Mouse (Mus musculus): ENCODE data around the gene Gemin6. TPM values are rescaled to one million over a fixed set of nuclear protein-coding genes. Genes with fewer than 3 reads are reported as not detected.
"Not testable (repeated sequence)": the region's sequence is repeated elsewhere in the genome, so short reads cannot be mapped to it uniquely, and the experiment has no call there.

Gemin6 gene
- polyA plus RNA-seq, 1 experiment from 2014 or later = 42.2 TPM

DNA sequence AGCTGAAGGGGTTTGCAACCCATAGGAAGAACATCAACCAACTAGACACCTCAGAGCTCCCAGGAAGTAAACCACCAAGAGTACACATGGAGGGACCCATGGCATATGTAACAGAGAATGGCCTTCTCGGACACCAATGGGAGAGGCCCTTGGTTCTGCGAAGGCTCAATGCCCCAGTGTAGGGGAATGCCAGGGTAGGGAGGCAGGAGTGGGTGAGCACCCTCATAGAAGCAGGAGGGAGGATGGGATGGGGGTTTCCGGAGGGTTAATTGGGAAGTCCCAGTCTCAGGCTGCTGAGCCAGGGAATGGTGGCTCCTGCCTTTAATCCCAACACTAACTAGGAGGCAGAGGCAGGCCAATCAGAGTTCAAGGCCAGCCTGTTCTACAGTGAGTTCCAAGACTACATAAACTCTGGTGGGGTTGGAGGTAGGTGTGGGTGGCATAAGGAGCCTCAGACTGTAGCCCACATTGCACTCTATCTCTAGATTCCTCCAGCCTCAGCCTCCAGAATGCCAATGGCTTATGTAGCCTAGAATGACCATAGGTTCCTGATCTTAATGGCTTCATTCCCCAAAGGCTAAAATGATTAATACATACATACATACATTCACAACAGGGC, 25.0 kb upstream of the Gemin6 start:
- H3K36me3 ChIP-seq (ENCODE audit: control insufficient read depth, insufficient read depth, low read length) = peaks cover 20% of the 10 kb centered on the region
- ATAC-seq (ENCODE audit: low FRiP score) (peak; percentile 60), DNase-seq (ENCODE audit: low spot score, missing footprints) (no peak)

DNA sequence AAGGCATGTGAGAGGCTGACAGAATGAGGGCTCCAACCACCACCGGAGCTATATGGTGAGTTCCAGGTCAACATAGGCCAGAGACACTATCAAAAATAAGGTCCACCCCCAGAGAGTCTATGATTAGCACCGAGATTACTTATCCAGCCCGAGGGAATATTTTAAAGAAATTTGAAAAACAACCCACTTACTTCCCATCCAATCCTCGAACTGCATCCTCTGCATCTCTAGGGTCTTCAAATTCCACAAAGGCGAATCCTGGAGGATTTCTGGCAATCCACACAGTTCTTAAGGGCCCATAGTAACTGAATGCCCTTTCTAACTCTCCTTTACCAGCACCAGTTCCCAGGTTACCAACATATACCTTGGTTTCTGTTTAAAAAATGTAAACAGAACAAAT, 18.6 kb upstream of the Gemin6 start:
- ATAC-seq (ENCODE audit: low FRiP score) = no peak
- H3K27ac ChIP-seq (ENCODE audit: low read depth, low read length) = no peak overlapping the region

More for the DNA sequence above, 25.0 kb upstream of the Gemin6 start:
- H3K27ac ChIP-seq (ENCODE audit: low read depth, low read length) = no peak overlapping the region
- no peaks in the 10 kb centered on the region for H3K9me3 ChIP-seq (ENCODE audit: control insufficient read depth, low read length)
- no peaks in the 10 kb centered on the region for H3K4me1 ChIP-seq (ENCODE audit: control insufficient read depth, insufficient read depth, low read length)
- H3K27me3 ChIP-seq (ENCODE audit: control insufficient read depth, insufficient read depth, low read length) = no peaks in the 10 kb centered on the region
- WGBS = 93% methylated on average over 3 of the region's 3 CpGs
- no peak overlapping the region for H3K9ac ChIP-seq (ENCODE audit: low read length)
- no peak overlapping the region for H3K4me2 ChIP-seq
- no peak overlapping the region for H3K4me3 ChIP-seq (ENCODE audit: low read depth, low read length)

DNA sequence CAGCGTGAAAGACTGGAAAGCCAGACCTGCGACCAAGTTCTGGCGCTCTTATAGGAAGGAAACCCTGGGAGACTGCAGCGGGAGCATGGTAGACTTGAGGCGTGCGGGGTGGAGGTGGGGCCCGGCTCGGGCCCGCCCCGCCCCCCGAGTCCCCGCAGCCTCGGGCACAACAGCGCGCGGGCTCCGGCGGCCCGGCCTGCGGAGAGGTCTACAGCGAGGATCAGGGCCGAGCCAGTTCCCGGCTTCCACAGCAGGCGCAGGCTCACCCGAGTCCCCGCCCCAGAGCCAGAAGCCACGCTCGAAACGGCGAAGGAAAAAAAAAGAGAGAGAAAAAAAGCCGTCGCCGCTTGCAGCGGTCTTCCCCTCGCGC, 18.0 kb upstream of the Gemin6 start:
- DNase-seq (ENCODE audit: low spot score, missing footprints) (no peak), ATAC-seq (ENCODE audit: low FRiP score) (peak; percentile 67)
- peaks cover 4% of the 10 kb centered on the region for H3K4me1 ChIP-seq (ENCODE audit: control insufficient read depth, insufficient read depth, low read length)
- H3K27me3 ChIP-seq (ENCODE audit: control insufficient read depth, insufficient read depth, low read length) = no peaks in the 10 kb centered on the region
- H3K4me2 ChIP-seq = peak overlapping the region; percentile 80
- whole genome bisulfite sequencing = under 1% methylated on average over 36 of the region's 36 CpGs
- H3K9me3 ChIP-seq (ENCODE audit: control insufficient read depth, low read length) = no peaks in the 10 kb centered on the region
- peak overlapping the region; percentile 97 for H3K27ac ChIP-seq (ENCODE audit: low read depth, low read length)
- peak overlapping the region; percentile 99 for H3K9ac ChIP-seq (ENCODE audit: low read length)
- H3K4me3 ChIP-seq (ENCODE audit: low read depth, low read length) = peak overlapping the region; percentile 96
- peaks cover 18% of the 10 kb centered on the region for H3K36me3 ChIP-seq (ENCODE audit: control insufficient read depth, insufficient read depth, low read length)

More for the DNA sequence above, 18.6 kb upstream of the Gemin6 start:
- peaks cover 4% of the 10 kb centered on the region for H3K4me1 ChIP-seq (ENCODE audit: control insufficient read depth, insufficient read depth, low read length)
- WGBS = 45% methylated on average over 5 of the region's 5 CpGs
- no peaks in the 10 kb centered on the region for H3K27me3 ChIP-seq (ENCODE audit: control insufficient read depth, insufficient read depth, low read length)
- peak overlapping the region; percentile 99 for H3K9ac ChIP-seq (ENCODE audit: low read length)
- DNase-seq (ENCODE audit: low spot score, missing footprints) = no peak
- H3K36me3 ChIP-seq (ENCODE audit: control insufficient read depth, insufficient read depth, low read length) = peaks cover 18% of the 10 kb centered on the region
- peak overlapping the region; percentile 96 for H3K4me3 ChIP-seq (ENCODE audit: low read depth, low read length)
- no peaks in the 10 kb centered on the region for H3K9me3 ChIP-seq (ENCODE audit: control insufficient read depth, low read length)
- H3K4me2 ChIP-seq = peak overlapping the region; percentile 80

DNA sequence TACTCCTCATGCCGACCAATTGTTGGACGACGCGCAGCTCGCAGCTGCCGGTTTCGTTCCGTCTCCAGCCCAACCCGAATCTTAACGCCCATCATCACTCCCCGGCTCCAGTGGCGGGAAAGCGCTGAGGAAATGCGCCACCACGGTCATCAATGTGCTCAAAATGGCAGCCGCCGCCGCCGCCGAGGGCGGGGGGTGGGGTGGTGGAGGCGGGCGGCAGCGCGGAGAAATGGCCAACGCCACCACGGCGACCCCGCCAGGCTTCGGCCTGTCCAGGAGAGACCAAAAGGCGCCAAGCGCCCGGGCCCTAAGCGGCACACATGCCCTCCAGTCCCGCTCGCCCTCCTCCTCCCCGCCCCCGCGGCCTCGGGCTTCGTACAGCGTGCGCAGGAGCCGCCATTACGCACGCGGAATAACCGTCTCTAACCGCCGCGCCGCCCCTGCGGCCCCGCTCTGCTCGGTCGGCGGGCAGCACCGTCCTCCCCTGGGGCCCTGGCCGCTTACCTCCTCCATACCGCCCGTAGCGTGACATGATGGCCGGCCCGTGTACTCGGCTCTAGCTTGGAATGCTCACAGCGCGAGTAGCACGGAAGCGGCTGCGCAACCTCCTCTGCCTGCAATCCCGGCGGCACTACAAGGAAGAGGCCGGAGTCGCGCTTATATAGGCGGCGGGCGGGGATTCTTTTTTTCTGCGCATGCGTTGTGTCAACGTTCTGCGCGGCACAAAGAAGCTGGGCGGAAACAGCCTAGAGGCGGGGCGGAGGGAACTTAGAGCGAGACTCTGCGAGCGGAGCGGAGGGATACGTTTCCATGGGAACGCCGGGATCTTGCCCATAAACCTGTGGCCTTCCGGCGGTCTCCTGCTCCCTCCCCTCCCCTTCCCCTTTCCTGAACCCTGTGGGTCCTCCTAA, 17.3 kb upstream of the Gemin6 start, which contains the start of the genes Srsf7 and Ttc39d:
Gene Srsf7 (minus strand): TSS at position 637 of the 911 bp plus-strand sequence.
Gene Ttc39d (plus strand): TSS at position 790 of the 911 bp plus-strand sequence.
- ATAC-seq (ENCODE audit: low FRiP score) = peak; percentile 92
- under 1% methylated on average over 86 of the region's 95 CpGs for WGBS

DNA sequence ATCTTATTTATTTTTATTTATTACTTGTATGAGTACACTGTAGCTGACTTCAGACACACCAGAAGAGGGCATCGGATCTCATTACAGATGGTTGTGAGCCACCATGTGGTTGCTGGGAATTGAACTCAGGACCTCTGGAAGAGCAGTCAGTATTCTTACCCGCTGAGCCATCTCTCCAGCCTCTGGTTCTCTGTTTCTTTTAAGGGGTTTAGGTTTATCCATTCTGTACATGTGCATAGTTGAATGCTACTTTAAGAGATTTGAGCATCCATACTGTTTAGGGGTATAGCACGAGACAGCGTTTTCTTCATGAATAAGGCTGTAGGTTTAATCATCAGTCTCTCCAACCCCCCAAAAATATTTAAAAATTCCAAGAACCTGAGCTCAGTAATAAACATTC, 10.2 kb upstream of the Gemin6 start:
- ATAC-seq (ENCODE audit: low FRiP score); DNase-seq (ENCODE audit: low spot score, missing footprints); H3K4me2 ChIP-seq; H3K9ac ChIP-seq (ENCODE audit: low read length); H3K27me3 ChIP-seq (ENCODE audit: control insufficient read depth, insufficient read depth, low read length); H3K27ac ChIP-seq (ENCODE audit: low read depth, low read length); H3K9me3 ChIP-seq (ENCODE audit: control insufficient read depth, low read length); H3K4me1 ChIP-seq (ENCODE audit: control insufficient read depth, insufficient read depth, low read length); H3K36me3 ChIP-seq (ENCODE audit: control insufficient read depth, insufficient read depth, low read length); H3K4me3 ChIP-seq (ENCODE audit: low read depth, low read length): not testable (repeated sequence)
- 89% methylated on average over 4 of the region's 4 CpGs for WGBS

More for the DNA sequence above, 17.3 kb upstream of the Gemin6 start, which contains the start of the genes Srsf7 and Ttc39d:
- peak; percentile 100 for DNase-seq (ENCODE audit: low spot score, missing footprints)
- Histone ChIP-seq H3K9me3 (ENCODE audit: control insufficient read depth, low read length) (no peaks in the 10 kb centered on the region), H3K4me3 (ENCODE audit: low read depth, low read length) (peak within 1 kb of the TSS; percentile 96), H3K4me2 (peak within 1 kb of the TSS; percentile 80), H3K4me1 (ENCODE audit: control insufficient read depth, insufficient read depth, low read length) (peaks cover 4% of the 10 kb centered on the region), H3K9ac (ENCODE audit: low read length) (peak within 1 kb of the TSS; percentile 99), H3K36me3 (ENCODE audit: control insufficient read depth, insufficient read depth, low read length) (peaks cover 14% of the 10 kb centered on the region), H3K27ac (ENCODE audit: low read depth, low read length) (peak within 1 kb of the TSS; percentile 97), H3K27me3 (ENCODE audit: control insufficient read depth, insufficient read depth, low read length) (no peaks in the 10 kb centered on the region)

DNA sequence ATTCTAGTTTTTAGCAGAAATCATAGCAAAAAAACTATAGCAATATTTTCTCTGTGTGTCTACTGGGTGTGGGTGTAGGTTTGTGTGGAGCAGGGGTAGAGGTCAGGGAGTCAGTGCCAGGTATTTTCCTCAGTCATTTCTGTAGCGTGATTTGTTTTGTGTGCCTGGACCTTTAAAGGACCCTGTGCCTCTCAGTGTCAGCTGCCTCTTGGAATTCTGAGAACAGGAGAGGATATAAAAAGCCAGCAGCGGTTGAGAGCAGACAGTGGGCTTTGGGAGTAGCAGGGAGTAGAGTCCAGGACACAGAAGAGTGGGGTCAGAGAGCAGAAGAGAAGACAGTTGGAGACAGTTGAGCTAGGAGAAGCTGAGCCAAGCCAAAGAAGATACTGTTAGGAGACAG, 4.1 kb upstream of the Gemin6 start:
- H3K36me3 ChIP-seq (ENCODE audit: control insufficient read depth, insufficient read depth, low read length) = no peaks in the 10 kb centered on the region
- no peaks in the 10 kb centered on the region for H3K27me3 ChIP-seq (ENCODE audit: control insufficient read depth, insufficient read depth, low read length)
- no peak overlapping the region for H3K4me2 ChIP-seq
- no peak for DNase-seq (ENCODE audit: low spot score, missing footprints)
- no peaks in the 10 kb centered on the region for H3K9me3 ChIP-seq (ENCODE audit: control insufficient read depth, low read length)
- ATAC-seq (ENCODE audit: low FRiP score) = no peak
- H3K27ac ChIP-seq (ENCODE audit: low read depth, low read length) = no peak overlapping the region
- no peak overlapping the region for H3K9ac ChIP-seq (ENCODE audit: low read length)
- H3K4me3 ChIP-seq (ENCODE audit: low read depth, low read length) = no peak overlapping the region
- peaks cover 4% of the 10 kb centered on the region for H3K4me1 ChIP-seq (ENCODE audit: control insufficient read depth, insufficient read depth, low read length)
- 81% methylated on average over 2 of the region's 2 CpGs for WGBS

DNA sequence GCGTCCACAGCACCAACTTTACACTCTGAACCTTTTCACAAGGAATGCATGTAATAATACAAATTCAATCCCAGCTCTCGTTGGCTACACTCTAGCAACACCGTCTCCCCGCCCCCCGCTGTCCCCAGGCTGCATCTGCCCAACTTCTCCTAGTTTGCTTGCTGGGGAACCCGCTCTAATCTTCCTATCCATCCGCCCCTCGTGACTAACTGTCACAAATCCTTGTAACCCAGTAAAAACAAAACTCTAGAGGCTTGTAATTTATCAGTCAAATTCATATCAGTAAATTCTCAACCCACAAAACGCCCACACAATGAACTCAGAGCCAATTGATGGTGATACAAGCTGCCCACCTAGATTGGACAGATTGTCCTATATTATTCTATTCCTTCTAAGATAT, 3.0 kb upstream of the Gemin6 start:
- Histone ChIP-seq H3K9ac (ENCODE audit: low read length) (no peak overlapping the region), H3K9me3 (ENCODE audit: control insufficient read depth, low read length) (no peaks in the 10 kb centered on the region), H3K36me3 (ENCODE audit: control insufficient read depth, insufficient read depth, low read length) (no peaks in the 10 kb centered on the region), H3K27ac (ENCODE audit: low read depth, low read length) (no peak overlapping the region), H3K4me2 (no peak overlapping the region), H3K27me3 (ENCODE audit: control insufficient read depth, insufficient read depth, low read length) (no peaks in the 10 kb centered on the region), H3K4me1 (ENCODE audit: control insufficient read depth, insufficient read depth, low read length) (peaks cover 4% of the 10 kb centered on the region), H3K4me3 (ENCODE audit: low read depth, low read length) (no peak overlapping the region)
- DNase-seq (ENCODE audit: low spot score, missing footprints) (no peak), ATAC-seq (ENCODE audit: low FRiP score) (no peak)
- WGBS = 68% methylated on average over 9 of the region's 9 CpGs

DNA sequence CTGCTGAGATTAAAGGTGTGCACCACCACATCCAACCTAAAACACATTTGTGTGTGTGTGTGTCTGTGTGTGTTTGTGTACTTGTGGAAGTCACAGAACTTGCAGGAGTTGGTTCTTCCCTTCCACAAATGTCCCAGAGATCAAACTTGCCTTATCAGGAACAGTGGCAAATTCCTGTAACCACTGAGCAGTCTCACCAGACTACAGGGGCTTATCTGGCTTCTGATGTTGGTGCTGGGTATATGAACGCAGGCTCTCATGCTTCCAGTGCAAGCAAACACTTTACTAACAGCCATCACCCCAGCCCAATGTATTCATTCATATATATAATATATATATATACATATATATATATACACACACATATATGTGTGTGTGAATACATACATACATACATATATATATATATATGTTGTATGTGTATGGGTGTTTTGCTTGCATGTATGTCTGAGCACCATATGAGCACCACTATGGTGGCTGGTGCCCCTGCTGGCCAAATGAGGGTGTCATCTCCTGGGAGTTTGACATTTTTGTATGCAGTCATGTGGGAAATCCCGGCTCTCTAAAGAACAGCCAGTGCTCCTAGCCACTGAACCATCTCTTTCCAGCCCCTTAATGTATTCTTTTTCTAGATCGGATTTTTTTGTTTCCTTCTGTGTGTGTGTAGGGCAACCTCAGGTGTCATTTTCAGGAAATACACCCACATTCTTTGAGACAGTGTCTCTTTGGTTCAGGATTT, 2.2 kb upstream of the Gemin6 start:
- ATAC-seq (ENCODE audit: low FRiP score) (no peak), DNase-seq (ENCODE audit: low spot score, missing footprints) (no peak)
- Histone ChIP-seq H3K4me2 (no peak overlapping the region), H3K36me3 (ENCODE audit: control insufficient read depth, insufficient read depth, low read length) (no peaks in the 10 kb centered on the region), H3K27ac (ENCODE audit: low read depth, low read length) (no peak overlapping the region), H3K9ac (ENCODE audit: low read length) (no peak overlapping the region), H3K4me3 (ENCODE audit: low read depth, low read length) (no peak overlapping the region), H3K9me3 (ENCODE audit: control insufficient read depth, low read length) (no peaks in the 10 kb centered on the region), H3K4me1 (ENCODE audit: control insufficient read depth, insufficient read depth, low read length) (peaks cover 4% of the 10 kb centered on the region), H3K27me3 (ENCODE audit: control insufficient read depth, insufficient read depth, low read length) (no peaks in the 10 kb centered on the region)
- 58% methylated on average over 3 of the region's 3 CpGs for WGBS
